Mouse (Mus musculus): Measurements from ENCODE around the gene Marveld1.
A peak's percentile ranks its signal among the peaks of the same experiment; 100 is the strongest.

Marveld1 gene

DNA sequence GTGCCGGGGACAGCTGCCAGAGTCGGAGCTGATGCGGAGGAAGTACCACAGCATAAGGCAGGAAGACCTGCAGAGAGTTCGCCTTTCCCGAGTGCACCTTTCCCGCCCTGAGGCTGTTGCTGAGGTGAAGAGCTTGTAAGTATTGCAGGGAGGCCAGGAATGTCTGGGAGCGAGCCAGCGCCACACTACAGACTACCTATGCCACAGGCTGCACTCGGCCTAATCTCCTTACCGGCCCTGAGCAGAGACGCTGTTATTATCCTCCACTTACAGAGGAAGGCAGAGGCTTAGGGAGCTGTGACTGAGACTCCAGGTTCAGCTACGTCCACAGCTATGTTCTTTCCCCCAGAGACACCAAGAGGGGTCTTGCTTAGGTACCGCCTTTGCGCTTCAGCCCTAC is 32.2 kb downstream of the Marveld1 start:
- DNase-seq = no peak

GRCm38 (mm10) chr19:42182673-42183072 is 35.5 kb downstream of the Marveld1 start:
- no peak for DNase-seq

GRCm38 (mm10) chr19:42189735-42190134 is 42.5 kb downstream of the Marveld1 start:
- no peak for DNase-seq

DNA sequence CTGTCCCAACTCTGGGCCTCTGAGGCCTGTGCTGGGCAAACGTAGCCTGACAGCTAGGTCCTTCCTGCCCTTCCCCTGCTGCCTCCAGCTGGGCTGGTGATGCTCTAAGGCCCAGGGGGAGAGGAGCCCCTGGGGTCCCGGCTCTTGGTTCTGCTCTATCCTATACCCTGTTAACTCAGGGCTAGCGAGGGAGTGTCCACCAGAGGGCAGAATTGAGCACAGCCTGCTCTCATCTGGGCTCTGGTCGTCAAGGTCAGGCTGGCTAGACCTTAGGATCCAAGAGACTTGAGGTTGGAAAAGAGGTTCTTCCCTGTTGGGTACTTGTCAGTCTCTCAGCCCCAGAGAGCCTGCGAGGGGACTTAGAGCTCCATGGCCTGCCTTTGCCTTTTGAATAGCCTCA is 43.3 kb downstream of the Marveld1 start:
- DNase-seq = peak; percentile 61

- DNase-seq = no peak
Measured at GRCm38 (mm10) chr19:42193311-42193710, 46.1 kb downstream of the Marveld1 start.

GRCm38 (mm10) chr19:42196378-42196777 is 49.2 kb downstream of the Marveld1 start:
- no peak for DNase-seq

- DNase-seq = no peak
Measured at GRCm38 (mm10) chr19:42197066-42197465, 49.9 kb downstream of the Marveld1 start.

DNA sequence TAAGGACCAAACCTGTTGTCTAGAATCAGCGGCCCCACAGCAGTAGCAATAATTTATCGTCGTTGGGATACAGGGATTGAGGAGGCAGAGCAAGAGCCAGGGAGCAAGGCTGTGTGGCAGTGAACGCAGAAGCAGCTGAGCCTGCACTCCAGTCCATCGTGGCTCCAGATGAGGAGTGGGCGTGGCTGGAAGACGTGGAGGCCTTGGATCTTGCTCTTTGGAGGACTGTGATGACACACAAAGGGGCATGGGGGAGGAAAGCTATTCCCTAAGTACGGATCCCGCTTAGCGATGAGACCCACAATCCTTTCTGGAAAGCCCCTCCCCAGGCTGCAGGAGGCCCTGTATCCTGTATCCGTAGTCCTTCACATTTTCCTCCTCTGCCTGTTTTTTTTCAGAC is 50.8 kb downstream of the Marveld1 start:
- no peak for DNase-seq

Data from cerebellum, adult 11 months (tissue).